Mouse (Mus musculus) thymus, adult 2 months (tissue): Measurements from ENCODE around the gene Slc29a4.

Experiments used
- CTCF ChIP-seq: fragments of 200-500 bp; IDR thresholded peaks from 2 replicates; pipeline ENCODE4 v1.5.1; 2012; ENCODE audit warnings: mild to moderate bottlenecking, control low read depth, low read length, moderate library complexity, borderline replicate concordance; ENCODE audit not compliant: control insufficient read depth, poor library complexity, insufficient read depth; ENCODE audit errors: extremely low read depth
- POLR2A ChIP-seq: fragments of 200-500 bp; IDR thresholded peaks from 2 replicates; pipeline ENCODE4 v1.6.1; 2012; ENCODE audit warnings: mild to moderate bottlenecking, low read length, control low read depth, moderate library complexity; ENCODE audit not compliant: control insufficient read depth, poor library complexity, insufficient read depth; ENCODE audit errors: extremely low read depth

DNA sequence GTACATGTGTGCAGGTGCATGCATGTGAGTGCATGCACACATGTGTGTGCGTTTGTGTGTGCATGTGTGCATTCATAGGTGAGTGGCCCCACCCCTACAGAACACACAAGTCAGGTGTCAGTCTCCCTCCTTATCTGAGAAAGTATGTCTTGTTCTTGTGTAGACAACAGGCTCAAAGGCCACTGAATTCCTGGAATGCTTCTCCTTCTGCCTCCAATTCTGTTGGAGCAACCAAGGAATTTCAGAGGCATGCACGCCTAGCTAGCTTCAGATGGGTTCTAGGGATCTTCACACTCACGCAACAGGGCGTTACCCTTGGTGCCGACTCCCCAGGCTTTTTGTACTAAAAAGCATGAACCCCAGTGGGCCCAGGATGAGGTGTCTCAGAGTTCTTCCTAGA lies 77.3 kb downstream of the Slc29a4 start:
- TF ChIP-seq CTCF (no peak), POLR2A (no peak)
